Mouse (Mus musculus) forebrain, postnatal 0 days (tissue): ENCODE data around the gene Neurl3. TPM values are rescaled to one million over a fixed set of nuclear protein-coding genes. Genes with fewer than 3 reads are reported as not detected.

ENCODE experiments used
- ATAC-seq: fragments of 200-750 bp; cut with Nextera tagmentation; 2 replicates; pipeline ENCODE4 v1.8.0; 2017; ENCODE audit warnings: mild to moderate bottlenecking, moderate library complexity
- DNase-seq: peaks from one replicate; pipeline ENCODE4 v3.0.0-alpha.2; 2015
- H3K27ac ChIP-seq: fragments of 300-500 bp; sonication (generic); 2 replicates; pipeline ENCODE4 v1.5.1; 2014; ENCODE audit warnings: low read depth, mild to moderate bottlenecking, antibody characterized with exemption, low read length, moderate library complexity, mixed read lengths
- H3K27me3 ChIP-seq: fragments of 300-500 bp; sonication (generic); 2 replicates; pipeline ENCODE4 v1.6.1; 2014; ENCODE audit warnings: mild to moderate bottlenecking, low read length, mixed read lengths; ENCODE audit not compliant: insufficient read depth
- H3K36me3 ChIP-seq: fragments of 300-500 bp; sonication (generic); 2 replicates; pipeline ENCODE4 v1.6.1; 2014; ENCODE audit warnings: mild to moderate bottlenecking, moderate library complexity; ENCODE audit not compliant: insufficient read depth
- H3K4me1 ChIP-seq: fragments of 300-500 bp; sonication (generic); 2 replicates; pipeline ENCODE4 v1.6.1; 2014; ENCODE audit warnings: antibody characterized with exemption; ENCODE audit not compliant: insufficient read depth
- H3K4me2 ChIP-seq: fragments of 300-500 bp; sonication (generic); 2 replicates; pipeline ENCODE4 v1.6.1; 2014; ENCODE audit warnings: low read depth, mild to moderate bottlenecking, moderate library complexity
- H3K4me3 ChIP-seq: fragments of 300-500 bp; sonication (generic); 2 replicates; pipeline ENCODE4 v1.5.1; 2014; ENCODE audit warnings: low read depth, low read length, mixed read lengths
- H3K9ac ChIP-seq: fragments of 300-500 bp; sonication (generic); 2 replicates; pipeline ENCODE4 v1.6.1; 2014; ENCODE audit warnings: mild to moderate bottlenecking
- H3K9me3 ChIP-seq: fragments of 300-500 bp; sonication (generic); 2 replicates; pipeline ENCODE4 v1.6.1; 2016; ENCODE audit warnings: low read length
- CTCF ChIP-seq: sonication (generic); IDR thresholded peaks from 2 replicates; pipeline ENCODE4 v1.5.1; 2016; ENCODE audit warnings: antibody characterized with exemption, control low read depth, low read depth
- WGBS: fragments of 180-500 bp; shearing (Covaris S2); extraction: QIAGEN DNeasy Blood & Tissue Kit; methylation state at CpG from one replicate; pipeline ENCODE4 v1.1.7; 2014; 5-methylcytosine and 5-hydroxymethylcytosine counted together
- polyA plus RNA-seq: library from polyadenylated mRNA; unstranded; fragments of >200 nt; fragmentation: Nextera tagmentation; extraction: Ambion mirVana; gene quantifications from 2 replicates; pipeline ENCODE4 v1.2.1, GENCODE M21; 2015
- total RNA-seq: library from RNA; depleted of rRNA; stranded (reverse); fragments of >200 nt; gene quantifications from 2 replicates; pipeline ENCODE4 v1.2.3, GENCODE M21; 2014

Neurl3 gene
- total and polyA plus RNA-seq, 2 experiments from 2014 or later = 0.43 to 0.85 TPM

GRCm38 (mm10) chr1:36279202-36279601 lies 4.7 kb upstream of the Neurl3 start:
- TF ChIP-seq CTCF = peak; percentile 79
- WGBS = 16% methylated on average over 3 of the region's 3 CpGs
- DNase-seq = peak; percentile 78
- Histone ChIP-seq H3K9me3 (no peaks in the 10 kb centered on the region), H3K27me3 (no peaks in the 10 kb centered on the region), H3K4me1 (no peaks in the 10 kb centered on the region), H3K4me2 (no peak overlapping the region), H3K4me3 (no peak overlapping the region), H3K36me3 (no peaks in the 10 kb centered on the region), H3K27ac (no peak overlapping the region), H3K9ac (no peak overlapping the region)
- ATAC-seq = peak; percentile 53; the same call in 1 of the 2 replicates

- peak; percentile 77 for TF ChIP-seq CTCF
- Histone ChIP-seq H3K27ac (no peak overlapping the region), H3K4me1 (no peaks in the 10 kb centered on the region), H3K4me2 (no peak overlapping the region), H3K36me3 (no peaks in the 10 kb centered on the region), H3K9ac (no peak overlapping the region), H3K9me3 (no peaks in the 10 kb centered on the region), H3K4me3 (no peak overlapping the region), H3K27me3 (no peaks in the 10 kb centered on the region)
- ATAC-seq = no peak
- WGBS = 20% methylated on average over 7 of the region's 7 CpGs
- DNase-seq = peak; percentile 61
Measured at GRCm38 (mm10) chr1:36277267-36278060, 3.0 kb upstream of the Neurl3 start.

DNA sequence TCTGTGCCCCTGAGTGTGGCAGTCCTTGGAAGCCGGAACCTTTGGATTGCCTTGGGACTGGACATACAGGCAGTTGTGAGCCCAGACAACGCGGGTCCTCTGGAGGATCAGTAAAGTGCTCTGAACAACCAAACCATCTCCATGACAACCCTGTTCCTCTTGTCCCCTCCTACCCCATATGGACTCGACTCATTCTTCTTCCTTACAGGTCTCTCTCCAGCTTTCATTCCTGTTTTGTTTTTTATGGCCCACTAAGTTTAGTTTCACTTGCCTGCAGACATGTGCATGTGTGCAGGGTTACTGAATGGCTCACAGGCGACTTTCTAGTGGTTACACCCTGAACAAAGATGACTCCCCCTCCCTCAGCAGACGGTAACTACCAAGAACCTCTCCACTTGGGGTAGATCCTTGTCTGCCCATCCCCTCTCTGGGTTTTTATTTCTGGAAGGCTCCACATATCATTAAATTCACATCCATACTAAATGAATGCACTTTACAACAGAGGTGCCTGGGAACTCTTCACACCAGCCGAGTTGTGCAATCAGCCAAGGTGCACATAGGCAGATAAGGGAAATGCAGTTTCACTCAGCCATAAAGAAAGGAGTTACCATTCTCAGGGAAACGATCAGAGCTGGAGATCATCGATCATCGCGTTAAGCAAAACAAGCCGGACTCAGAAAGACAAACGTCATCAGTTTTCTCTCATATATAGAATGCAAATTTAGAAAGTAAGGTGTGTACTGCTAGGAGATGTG lies 1.3 kb upstream of the Neurl3 start:
- no peak for TF ChIP-seq CTCF
- DNase-seq (no peak), ATAC-seq (peak; percentile 43; the same call in 1 of the 2 replicates)
- 78% methylated on average over 13 of the region's 13 CpGs for WGBS
- Histone ChIP-seq H3K4me2 (no peak overlapping the region), H3K9ac (no peak overlapping the region), H3K4me1 (no peaks in the 10 kb centered on the region), H3K27me3 (no peaks in the 10 kb centered on the region), H3K9me3 (no peaks in the 10 kb centered on the region), H3K4me3 (no peak overlapping the region), H3K27ac (no peak overlapping the region), H3K36me3 (no peaks in the 10 kb centered on the region)

- Histone ChIP-seq H3K9ac (no peak overlapping the region), H3K36me3 (no peaks in the 10 kb centered on the region), H3K4me1 (no peaks in the 10 kb centered on the region), H3K4me3 (no peak overlapping the region), H3K27ac (no peak overlapping the region), H3K27me3 (no peaks in the 10 kb centered on the region), H3K9me3 (no peaks in the 10 kb centered on the region), H3K4me2 (no peak overlapping the region)
- 55% methylated on average over 9 of the region's 9 CpGs for WGBS
- DNase-seq (no peak), ATAC-seq (no peak)
- no peak for TF ChIP-seq CTCF
Measured at GRCm38 (mm10) chr1:36273288-36273687, 1.2 kb downstream of the Neurl3 start.

GRCm38 (mm10) chr1:36272546-36272945 lies 1.9 kb downstream of the Neurl3 start:
- no peak overlapping the region for H3K9ac ChIP-seq
- no peaks in the 10 kb centered on the region for H3K36me3 ChIP-seq
- H3K27me3 ChIP-seq = no peaks in the 10 kb centered on the region
- H3K9me3 ChIP-seq = no peaks in the 10 kb centered on the region
- no peak overlapping the region for H3K4me3 ChIP-seq
- no peak overlapping the region for H3K27ac ChIP-seq
- 65% methylated on average over 5 of the region's 5 CpGs for WGBS
- no peaks in the 10 kb centered on the region for H3K4me1 ChIP-seq
- DNase-seq (no peak), ATAC-seq (no peak)
- H3K4me2 ChIP-seq = no peak overlapping the region
- TF ChIP-seq CTCF = no peak

DNA sequence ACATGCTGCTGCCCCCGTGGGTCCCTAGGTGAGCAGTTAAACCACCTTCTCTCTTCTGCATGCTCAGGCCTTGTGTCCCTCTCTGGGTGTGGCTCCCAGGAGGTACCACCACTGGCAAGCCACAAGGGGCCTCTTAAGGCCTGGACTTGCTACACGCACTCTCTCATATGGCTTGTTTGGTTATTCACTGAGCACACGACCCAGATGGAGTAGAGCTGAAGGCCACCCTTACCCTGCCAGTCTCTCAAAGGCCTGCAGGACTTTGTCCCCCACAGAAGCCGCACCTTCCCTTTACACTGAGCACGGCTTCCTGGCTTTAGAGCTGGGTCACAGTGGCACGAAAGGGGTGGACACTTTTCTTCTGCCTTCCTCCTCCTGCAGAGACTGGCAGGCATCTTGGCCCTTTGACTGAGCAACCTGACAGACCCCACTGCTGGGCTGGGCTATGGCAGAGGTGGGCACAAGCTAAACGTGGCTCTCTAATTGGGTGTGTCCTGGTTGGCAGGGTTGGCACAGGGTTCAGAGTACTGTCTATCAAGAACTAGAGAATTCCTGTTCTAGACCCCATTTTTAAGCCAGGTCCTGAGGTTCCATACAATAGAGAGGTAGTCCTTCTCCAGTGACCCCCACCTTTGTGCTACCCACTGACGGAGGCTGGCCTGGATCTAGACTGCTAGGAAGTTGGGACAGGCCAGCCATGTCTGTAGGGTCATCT lies 2.8 kb downstream of the Neurl3 start:
- Histone ChIP-seq H3K4me2 (no peak overlapping the region), H3K4me3 (no peak overlapping the region), H3K9me3 (no peaks in the 10 kb centered on the region), H3K4me1 (no peaks in the 10 kb centered on the region), H3K27ac (no peak overlapping the region), H3K36me3 (no peaks in the 10 kb centered on the region), H3K9ac (no peak overlapping the region), H3K27me3 (no peaks in the 10 kb centered on the region)
- ATAC-seq (no peak), DNase-seq (no peak)
- 72% methylated on average over 8 of the region's 8 CpGs for WGBS
- no peak for TF ChIP-seq CTCF
